8 mouse cellular contexts compared by ENCODE assay signal in genomic region chr13:114817751-114818360, GRCm38 (mm10). TPM values are rescaled to one million over a fixed set of nuclear protein-coding genes. Genes with fewer than 3 reads are reported as not detected.
A peak's percentile ranks its signal among the peaks of the same experiment; 100 is the strongest.
DNase-seq lines count a peak whose midpoint lies in the region; ATAC-seq lines count a peak whose summit lies in the region.

Gene Mocs2, plus strand, starts transcription at chr13:114818236.

- H3K27ac ChIP-seq in forebrain, embryonic 11.5 days (ENCODE audit: low read depth, low read length) = no peak within 1 kb of the TSS
- no peak within 1 kb of the TSS for H3K27ac ChIP-seq in heart, embryonic 16.5 days (ENCODE audit: low read length)
- peak within 1 kb of the TSS; percentile 81 for H3K27ac ChIP-seq in liver, embryonic 15.5 days (replicated peaks)
- no peak within 1 kb of the TSS for H3K27ac ChIP-seq in neural tube, embryonic 12.5 days

- 1% methylated on average over 39 of the region's 39 CpGs for WGBS in forebrain, embryonic 11.5 days
- WGBS in heart, embryonic 16.5 days = under 1% methylated on average over 39 of the region's 39 CpGs
- WGBS in liver, embryonic 15.5 days (ENCODE audit: insufficient replicate concordance) = under 1% methylated on average over 39 of the region's 39 CpGs
- WGBS in neural tube, embryonic 12.5 days = under 1% methylated on average over 39 of the region's 39 CpGs

- peak; percentile 92 to 96 for DNase-seq in CD8-positive naive resting alpha-beta T cell, adult 2 months (ENCODE audit: low read depth in 2 of 2, low spot score in 2 of 2)
- DNase-seq in c-Kit-positive CD71-negative TER-119-negative erythroid progenitor cells, embryonic 14.5 days (ENCODE audit: low read depth) = peak; percentile 89
- DNase-seq in forebrain, embryonic 11.5 days (ENCODE audit: low spot score) = peak; percentile 97
- DNase-seq in kidney, postnatal 36 days = peak; percentile 95 to 99
- DNase-seq in telencephalon, adult 2 months (ENCODE audit: low read depth, low spot score) = peak; percentile 74

- H3K4me1 ChIP-seq in forebrain, embryonic 11.5 days (replicated peaks; ENCODE audit: control insufficient read depth, insufficient read depth, low read length) = no peaks in the 10 kb centered on the region
- peaks cover 12% of the 10 kb centered on the region for H3K4me1 ChIP-seq in heart, embryonic 16.5 days (ENCODE audit: control insufficient read depth, insufficient read depth, low read length)
- peaks cover 22% of the 10 kb centered on the region for H3K4me1 ChIP-seq in liver, embryonic 15.5 days (replicated peaks)
- H3K4me1 ChIP-seq in neural tube, embryonic 12.5 days = peaks cover 11% of the 10 kb centered on the region

- H3K36me3 ChIP-seq in forebrain, embryonic 11.5 days (ENCODE audit: control insufficient read depth, insufficient read depth, low read length) = no peaks in the 10 kb centered on the region; the same call in 1 of the 2 replicates
- peaks cover 4% of the 10 kb centered on the region; the same call in 1 of the 2 replicates for H3K36me3 ChIP-seq in heart, embryonic 16.5 days (ENCODE audit: control insufficient read depth, insufficient read depth)
- peaks cover under 1% of the 10 kb centered on the region; the same call in 1 of the 2 replicates for H3K36me3 ChIP-seq in liver, embryonic 15.5 days (replicated peaks)
- no peaks in the 10 kb centered on the region for H3K36me3 ChIP-seq in neural tube, embryonic 12.5 days

- H3K4me3 ChIP-seq in forebrain, embryonic 11.5 days (ENCODE audit: low read depth, low read length) = peak within 1 kb of the TSS; percentile 67
- peak within 1 kb of the TSS; percentile 85 for H3K4me3 ChIP-seq in heart, embryonic 16.5 days (ENCODE audit: low read length)
- H3K4me3 ChIP-seq in liver, embryonic 15.5 days (replicated peaks) = peak within 1 kb of the TSS; percentile 77
- peak within 1 kb of the TSS; percentile 77 for H3K4me3 ChIP-seq in neural tube, embryonic 12.5 days

- no peaks in the 10 kb centered on the region for H3K9me3 ChIP-seq in forebrain, embryonic 11.5 days (ENCODE audit: control insufficient read depth, low read length)
- no peaks in the 10 kb centered on the region for H3K9me3 ChIP-seq in heart, embryonic 16.5 days (replicated peaks; ENCODE audit: control insufficient read depth, low read length)
- H3K9me3 ChIP-seq in liver, embryonic 15.5 days (replicated peaks) = no peaks in the 10 kb centered on the region
- H3K9me3 ChIP-seq in neural tube, embryonic 12.5 days = no peaks in the 10 kb centered on the region

- H3K4me2 ChIP-seq in forebrain, embryonic 11.5 days (ENCODE audit: low read depth, low read length, severe bottlenecking) = peak within 1 kb of the TSS; percentile 86
- H3K4me2 ChIP-seq in heart, embryonic 16.5 days (ENCODE audit: low read depth, low read length) = peak within 1 kb of the TSS; percentile 96
- peak within 1 kb of the TSS; percentile 96 for H3K4me2 ChIP-seq in liver, embryonic 15.5 days
- peak within 1 kb of the TSS; percentile 87 for H3K4me2 ChIP-seq in neural tube, embryonic 12.5 days (replicated peaks)

- peak within 1 kb of the TSS; percentile 63 for H3K9ac ChIP-seq in forebrain, embryonic 11.5 days (ENCODE audit: low read length)
- H3K9ac ChIP-seq in heart, embryonic 16.5 days (ENCODE audit: low read length) = peak within 1 kb of the TSS; percentile 76
- H3K9ac ChIP-seq in liver, embryonic 15.5 days = peak within 1 kb of the TSS; percentile 68
- H3K9ac ChIP-seq in neural tube, embryonic 12.5 days = peak within 1 kb of the TSS; percentile 56

- peak; percentile 98 for ATAC-seq in forebrain, embryonic 11.5 days (replicated peaks; ENCODE audit: low FRiP score)
- peak; percentile 95 for ATAC-seq in heart, embryonic 16.5 days (replicated peaks; ENCODE audit: extremely low read depth, insufficient read depth, low FRiP score)
- ATAC-seq in liver, embryonic 15.5 days (ENCODE audit: insufficient read depth) = peak; percentile 99
- peak; percentile 99 for ATAC-seq in neural tube, embryonic 12.5 days (ENCODE audit: low FRiP score, low read depth)

- no peaks in the 10 kb centered on the region for H3K27me3 ChIP-seq in forebrain, embryonic 11.5 days (ENCODE audit: control insufficient read depth, insufficient read depth, low read length)
- no peaks in the 10 kb centered on the region for H3K27me3 ChIP-seq in heart, embryonic 16.5 days (ENCODE audit: control insufficient read depth, insufficient read depth, low read length)
- H3K27me3 ChIP-seq in liver, embryonic 15.5 days = no peaks in the 10 kb centered on the region
- H3K27me3 ChIP-seq in neural tube, embryonic 12.5 days (replicated peaks) = no peaks in the 10 kb centered on the region

RNA-seq across cellular contexts. Expression of gene Mocs2, which starts in this region (rescaled TPM):
- polyA plus RNA-seq in forebrain, embryonic 11.5 days (2014; fragmentation: Nextera tagmentation; extraction: Ambion mirVana) = 74.6 and 81.7 TPM in 2 replicates
- 65.5 and 69.3 TPM in 2 replicates for polyA plus RNA-seq in heart, embryonic 16.5 days (2015; fragmentation: Nextera tagmentation; extraction: Ambion mirVana)
- 64.0 and 70.7 TPM in 2 replicates for polyA plus RNA-seq in liver, embryonic 15.5 days (2015; fragmentation: Nextera tagmentation; extraction: Ambion mirVana)
- polyA plus RNA-seq in neural tube, embryonic 12.5 days (2016; fragmentation: Nextera tagmentation; extraction: Ambion mirVana) = 83.1 and 88.1 TPM in 2 replicates
